Mouse (Mus musculus) neural tube, embryonic 11.5 days (tissue): Measurements from ENCODE around the gene A930017K11Rik. TPM values are rescaled to one million over a fixed set of nuclear protein-coding genes. Genes with fewer than 3 reads are reported as not detected.

Experiments
- ATAC-seq: fragments of 200-750 bp; cut with Nextera tagmentation; 2 replicates; pipeline ENCODE4 v1.8.0; 2017; ENCODE audit warnings: moderate number of reproducible peaks, mild to moderate bottlenecking, moderate TSS enrichment, moderate library complexity; ENCODE audit not compliant: insufficient read depth, low FRiP score, low TSS enrichment
- DNase-seq: peaks from one replicate; pipeline ENCODE4 v3.0.0-alpha.2; 2015; ENCODE audit warnings: low spot score
- H3K27ac ChIP-seq: fragments of 300-500 bp; sonication (generic); 2 replicates; pipeline ENCODE4 v1.5.1; 2014; ENCODE audit warnings: low read depth, mild to moderate bottlenecking, low read length
- H3K27me3 ChIP-seq: fragments of 300-500 bp; sonication (generic); 2 replicates; pipeline ENCODE4 v1.6.1; 2014; ENCODE audit warnings: mild to moderate bottlenecking, low read length, mixed read lengths; ENCODE audit not compliant: control insufficient read depth, insufficient read depth
- H3K36me3 ChIP-seq: fragments of 300-500 bp; sonication (generic); 2 replicates; pipeline ENCODE4 v1.6.1; 2014; ENCODE audit warnings: mild to moderate bottlenecking, low read length, moderate library complexity, mixed read lengths; ENCODE audit not compliant: control insufficient read depth, insufficient read depth
- H3K4me1 ChIP-seq: fragments of 300-500 bp; sonication (generic); 2 replicates; pipeline ENCODE4 v1.6.1; 2014; ENCODE audit warnings: low read length, mixed read lengths; ENCODE audit not compliant: control insufficient read depth, insufficient read depth
- H3K4me2 ChIP-seq: fragments of 300-500 bp; sonication (generic); 2 replicates; pipeline ENCODE4 v1.6.1; 2014; ENCODE audit warnings: low read depth, mild to moderate bottlenecking, moderate library complexity
- H3K4me3 ChIP-seq: fragments of 300-500 bp; sonication (generic); 2 replicates; pipeline ENCODE4 v1.5.1; 2014; ENCODE audit warnings: low read depth, low read length
- H3K9ac ChIP-seq: fragments of 300-500 bp; sonication (generic); 2 replicates; pipeline ENCODE4 v1.6.1; 2014; ENCODE audit warnings: mild to moderate bottlenecking, low read length
- H3K9me3 ChIP-seq: fragments of 300-500 bp; sonication (generic); 2 replicates; pipeline ENCODE4 v1.6.1; 2016; ENCODE audit warnings: low read length; ENCODE audit not compliant: control insufficient read depth
- WGBS: fragments of 180-500 bp; shearing (Covaris S2); extraction: QIAGEN DNeasy Blood & Tissue Kit; methylation state at CpG from one replicate; pipeline ENCODE4 v1.1.7; 2014; 5-methylcytosine and 5-hydroxymethylcytosine counted together
- polyA plus RNA-seq: library from polyadenylated mRNA; unstranded; fragments of >200 nt; fragmentation: Nextera tagmentation; extraction: Ambion mirVana; gene quantifications from 2 replicates; pipeline ENCODE4 v1.2.1, GENCODE M21; 2014

The A930017K11Rik gene
- polyA plus RNA-seq, 1 experiment from 2014 or later, result not detected

- Histone ChIP-seq H3K9ac (no peak overlapping the region), H3K36me3 (peaks cover 2% of the 10 kb centered on the region; the same call in 1 of the 2 replicates), H3K27me3 (no peaks in the 10 kb centered on the region), H3K4me3 (no peak overlapping the region), H3K4me2 (no peak overlapping the region), H3K9me3 (no peaks in the 10 kb centered on the region), H3K27ac (no peak overlapping the region), H3K4me1 (peaks cover 15% of the 10 kb centered on the region)
- no peak for ATAC-seq
- WGBS, result 89% methylated on average over 5 of the region's 5 CpGs
- DNase-seq, result peak; percentile 2
These were observed 30.2 kb downstream of the A930017K11Rik start for GRCm38 (mm10) chr17:25922120-25922519.

- ATAC-seq (peak; percentile 98), DNase-seq (peak; percentile 99)
- Histone ChIP-seq H3K9me3 (no peaks in the 10 kb centered on the region), H3K9ac (peak overlapping the region; percentile 63), H3K27me3 (no peaks in the 10 kb centered on the region), H3K4me2 (peak overlapping the region; percentile 95), H3K27ac (peak overlapping the region; percentile 89), H3K4me1 (peaks cover 15% of the 10 kb centered on the region), H3K4me3 (peak overlapping the region; percentile 94), H3K36me3 (no peaks in the 10 kb centered on the region)
- 0% methylated on average over 34 of the region's 40 CpGs for WGBS
These were observed 32.4 kb downstream of the A930017K11Rik start for GRCm38 (mm10) chr17:25919786-25920642.

DNA sequence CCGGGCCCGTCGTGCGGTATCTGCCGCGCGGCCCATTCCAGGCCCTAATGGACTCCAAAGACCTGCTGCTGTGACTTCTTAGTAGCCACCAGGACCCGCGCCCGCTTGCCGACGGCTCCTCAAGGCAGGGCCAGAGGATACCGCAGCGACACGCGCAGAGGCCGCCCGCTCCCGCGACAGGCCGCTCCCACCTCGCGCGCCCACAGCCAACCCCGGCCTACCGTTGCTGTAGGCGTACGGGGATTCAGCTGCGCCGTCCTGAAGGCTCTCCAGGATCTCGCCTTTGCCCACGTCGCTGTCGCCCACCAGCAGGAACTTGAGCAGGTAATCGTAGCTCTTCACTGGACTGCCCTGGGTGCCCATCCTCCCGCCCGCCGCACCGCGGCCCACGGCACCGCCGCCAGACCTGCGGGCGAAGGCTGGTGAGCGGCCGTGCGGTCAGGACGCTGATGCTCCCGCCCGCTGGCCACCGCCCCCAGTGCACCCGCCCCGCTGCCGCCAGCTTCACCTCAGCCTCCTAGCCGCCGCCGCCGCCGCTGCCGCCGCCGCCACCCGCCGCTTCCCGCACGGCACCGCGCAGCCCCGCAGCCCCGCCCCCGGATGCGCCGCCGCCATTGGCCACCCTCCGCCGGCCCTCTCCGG, 33.1 kb downstream of the A930017K11Rik start, which contains the start of gene Rab40c:
Gene Rab40c (minus strand): TSS at position 584 of the 642 bp plus-strand sequence.
- H3K27ac ChIP-seq, result peak within 1 kb of the TSS; percentile 89
- no peaks in the 10 kb centered on the region for H3K9me3 ChIP-seq
- H3K9ac ChIP-seq, result peak within 1 kb of the TSS; percentile 80
- ATAC-seq (peak; percentile 5; the same call in 1 of the 2 replicates), DNase-seq (peak; percentile 45)
- no peaks in the 10 kb centered on the region for H3K27me3 ChIP-seq
- H3K4me1 ChIP-seq, result peaks cover 15% of the 10 kb centered on the region
- H3K36me3 ChIP-seq, result no peaks in the 10 kb centered on the region
- H3K4me2 ChIP-seq, result peak within 1 kb of the TSS; percentile 95
- WGBS, result under 1% methylated on average over 58 of the region's 78 CpGs
- peak within 1 kb of the TSS; percentile 94 for H3K4me3 ChIP-seq

GRCm38 (mm10) chr17:25918037-25918750, 34.2 kb downstream of the A930017K11Rik start:
- Histone ChIP-seq H3K27ac (no peak overlapping the region), H3K4me2 (peak overlapping the region; percentile 95), H3K36me3 (no peaks in the 10 kb centered on the region), H3K4me3 (peak overlapping the region; percentile 94), H3K27me3 (no peaks in the 10 kb centered on the region), H3K4me1 (peaks cover 15% of the 10 kb centered on the region), H3K9me3 (no peaks in the 10 kb centered on the region), H3K9ac (peak overlapping the region; percentile 80)
- ATAC-seq, result no peak
- no peak for DNase-seq
- 86% methylated on average over 9 of the region's 9 CpGs for WGBS

GRCm38 (mm10) chr17:25916931-25917647, 35.3 kb downstream of the A930017K11Rik start:
- H3K9ac ChIP-seq, result no peak overlapping the region
- 87% methylated on average over 8 of the region's 8 CpGs for WGBS
- H3K4me3 ChIP-seq, result no peak overlapping the region
- no peaks in the 10 kb centered on the region for H3K36me3 ChIP-seq
- H3K9me3 ChIP-seq, result no peaks in the 10 kb centered on the region
- ATAC-seq (no peak), DNase-seq (no peak)
- no peak overlapping the region for H3K4me2 ChIP-seq
- no peaks in the 10 kb centered on the region for H3K27me3 ChIP-seq
- H3K27ac ChIP-seq, result no peak overlapping the region
- H3K4me1 ChIP-seq, result peaks cover 15% of the 10 kb centered on the region

DNA sequence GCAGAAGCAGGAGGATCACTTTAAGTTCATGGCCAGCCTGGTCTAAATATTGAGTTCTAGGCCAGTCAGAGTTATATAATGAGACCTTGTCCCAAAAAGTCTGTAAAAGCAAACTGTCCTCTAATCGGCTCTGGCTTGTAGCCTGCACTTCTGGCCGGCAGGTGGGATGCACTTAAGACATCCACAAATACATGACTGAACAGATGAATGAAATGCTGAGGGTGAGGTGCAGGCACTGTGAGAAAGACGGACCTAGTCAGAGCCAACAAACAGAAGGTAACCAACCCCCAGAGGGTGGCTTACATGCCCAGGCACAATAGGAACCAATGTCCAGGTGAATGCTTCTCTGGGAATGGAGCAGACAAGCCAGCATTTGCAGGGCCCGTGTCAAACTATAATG, 38.1 kb downstream of the A930017K11Rik start:
- Histone ChIP-seq H3K9me3 (no peaks in the 10 kb centered on the region), H3K9ac (no peak overlapping the region), H3K4me3 (no peak overlapping the region), H3K36me3 (no peaks in the 10 kb centered on the region), H3K27ac (no peak overlapping the region), H3K4me1 (peaks cover 11% of the 10 kb centered on the region), H3K27me3 (no peaks in the 10 kb centered on the region), H3K4me2 (no peak overlapping the region)
- no peak for ATAC-seq
- no peak for DNase-seq
- 87% methylated on average over 4 of the region's 4 CpGs for WGBS

DNA sequence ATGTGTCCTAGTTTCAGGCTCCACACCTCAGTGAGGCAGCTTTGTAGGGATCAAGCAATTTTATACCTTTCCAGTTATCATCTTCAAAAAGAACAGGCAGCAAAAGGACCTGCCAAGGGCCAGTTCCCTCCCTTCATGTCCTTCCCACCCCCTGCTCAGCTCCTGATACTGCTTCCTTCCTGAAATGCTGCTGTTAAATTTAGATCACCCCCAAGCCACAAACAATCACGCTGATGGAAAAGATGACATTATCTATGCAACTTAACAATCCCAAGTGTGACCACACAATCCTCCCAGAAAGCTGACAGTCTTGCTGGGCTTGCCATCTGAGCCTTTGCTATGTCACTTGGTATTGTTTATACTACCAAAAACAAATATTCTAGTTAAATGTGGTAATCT, 38.5 kb downstream of the A930017K11Rik start:
- Histone ChIP-seq H3K4me3 (no peak overlapping the region), H3K9ac (no peak overlapping the region), H3K9me3 (no peaks in the 10 kb centered on the region), H3K4me1 (peaks cover 11% of the 10 kb centered on the region), H3K27me3 (no peaks in the 10 kb centered on the region), H3K36me3 (no peaks in the 10 kb centered on the region), H3K4me2 (no peak overlapping the region), H3K27ac (no peak overlapping the region)
- WGBS, result 94% methylated on average over 1 of the region's 1 CpGs
- no peak for ATAC-seq
- no peak for DNase-seq

- H3K9ac ChIP-seq, result no peak overlapping the region
- no peaks in the 10 kb centered on the region for H3K27me3 ChIP-seq
- no peak for DNase-seq
- no peak overlapping the region for H3K4me2 ChIP-seq
- 88% methylated on average over 14 of the region's 14 CpGs for WGBS
- peaks cover 6% of the 10 kb centered on the region for H3K4me1 ChIP-seq
- no peaks in the 10 kb centered on the region for H3K9me3 ChIP-seq
- no peak overlapping the region for H3K4me3 ChIP-seq
- no peak for ATAC-seq
- H3K27ac ChIP-seq, result no peak overlapping the region
- no peaks in the 10 kb centered on the region for H3K36me3 ChIP-seq
These were observed 39.0 kb downstream of the A930017K11Rik start for GRCm38 (mm10) chr17:25913186-25913876.
